ENCODE assay signal across 10 mouse cellular contexts in the genomic region with DNA sequence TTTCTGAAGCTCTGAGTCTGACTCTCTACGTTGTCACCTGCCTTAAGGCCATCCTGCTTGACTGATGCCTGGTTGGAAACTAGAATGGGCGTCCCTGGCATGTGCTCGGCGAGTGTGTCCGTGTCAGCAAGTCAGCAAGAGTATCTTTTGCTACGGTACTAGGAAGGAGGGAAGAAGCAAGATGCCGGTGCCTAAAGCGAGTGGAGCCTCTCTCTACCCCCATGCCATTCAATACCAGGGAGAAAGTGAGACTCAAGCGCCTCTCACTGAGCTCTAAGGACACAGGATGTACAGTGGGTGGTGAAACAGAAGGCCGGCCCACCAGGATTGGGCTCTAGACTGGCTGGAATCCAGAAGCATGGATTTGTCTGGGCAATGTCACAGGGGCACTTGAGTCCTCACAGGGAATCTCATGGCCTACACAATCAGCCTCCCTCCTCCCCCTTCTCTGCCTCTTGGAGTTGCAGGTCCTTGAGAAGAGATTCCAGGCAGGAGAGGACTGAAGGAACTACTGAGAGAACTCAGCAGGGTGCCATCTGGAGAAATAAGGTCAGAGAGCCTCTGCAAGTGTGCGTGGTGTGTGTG. TPM values are rescaled to one million over a fixed set of nuclear protein-coding genes. Genes with fewer than 3 reads are reported as not detected.
DNase-seq lines count a peak whose midpoint lies in the region; ATAC-seq and TF ChIP-seq lines count a peak whose summit lies in the region.
"Had no signal": no experiment of that assay in that cellular context is flagged by ENCODE, and none has a peak within 500 bp of the region (broad histone marks: within the 10 kb centered on the region; RNA-seq: fewer than 3 reads in every experiment).

No protein-coding gene starts in this region.

- H3K36me3 ChIP-seq in kidney, embryonic 14.5 days (ENCODE audit: control insufficient read depth, insufficient read depth, low read length), result no peaks in the 10 kb centered on the region
- H3K36me3 ChIP-seq in embryonic facial prominence, embryonic 11.5 days (replicated peaks; ENCODE audit: control insufficient read depth, insufficient read depth, low read depth, low read length), result no peaks in the 10 kb centered on the region
- no peaks in the 10 kb centered on the region for H3K36me3 ChIP-seq in hindbrain, postnatal 0 days (ENCODE audit: insufficient read depth, low read length)
- no peaks in the 10 kb centered on the region for H3K36me3 ChIP-seq in neural tube, embryonic 11.5 days (ENCODE audit: control insufficient read depth, insufficient read depth, low read length)

- TF ChIP-seq CTCF in hindbrain, postnatal 0 days (IDR thresholded peaks at IDR 0.05; ENCODE audit: low read depth), result no peak

- no peak for DNase-seq in kidney, postnatal 25 days
- peak; percentile 14 for DNase-seq in embryonic facial prominence, embryonic 11.5 days (ENCODE audit: low spot score)
- DNase-seq in hindbrain, postnatal 0 days (ENCODE audit: low spot score), result peak; percentile 8
- DNase-seq in neural tube, embryonic 11.5 days (ENCODE audit: low spot score), result no peak
- DNase-seq in spleen, postnatal 4 days (ENCODE audit: low spot score in 2 of 2), result no peak
- no peak for DNase-seq in Muller cell, postnatal 12 days (ENCODE audit: inconsistent ontology term)
- no peak for DNase-seq in layer of hippocampus, postnatal 36 days

- H3K4me1 ChIP-seq in kidney, embryonic 14.5 days (ENCODE audit: control insufficient read depth, insufficient read depth, low read length), result peaks cover 5% of the 10 kb centered on the region; the same call in 1 of the 2 replicates
- H3K4me1 ChIP-seq in embryonic facial prominence, embryonic 11.5 days (ENCODE audit: control insufficient read depth, insufficient read depth, low read length), result peaks cover 2% of the 10 kb centered on the region; the same call in 1 of the 2 replicates
- H3K4me1 ChIP-seq in hindbrain, postnatal 0 days (ENCODE audit: insufficient read depth, low read length), result peaks cover 10% of the 10 kb centered on the region; the same call in 1 of the 2 replicates
- H3K4me1 ChIP-seq in neural tube, embryonic 11.5 days (ENCODE audit: control insufficient read depth, insufficient read depth, low read length), result peaks cover 5% of the 10 kb centered on the region; the same call in 1 of the 2 replicates

- peak overlapping the region; percentile 48 for H3K4me3 ChIP-seq in kidney, embryonic 14.5 days (ENCODE audit: low read length)
- H3K4me3 ChIP-seq in embryonic facial prominence, embryonic 11.5 days (ENCODE audit: low read depth, low read length), result peak overlapping the region; percentile 44; the same call in 1 of the 2 replicates
- H3K4me3 ChIP-seq in hindbrain, postnatal 0 days (ENCODE audit: low read length), result peak overlapping the region; percentile 34; the same call in 1 of the 2 replicates
- H3K4me3 ChIP-seq in neural tube, embryonic 11.5 days (ENCODE audit: low read depth, low read length), result no peak overlapping the region; the same call in 1 of the 2 replicates

- peak overlapping the region; percentile 82 for H3K4me2 ChIP-seq in kidney, embryonic 14.5 days (replicated peaks; ENCODE audit: low read depth, low read length)
- peak overlapping the region; percentile 84; the same call in 1 of the 2 replicates for H3K4me2 ChIP-seq in embryonic facial prominence, embryonic 11.5 days (ENCODE audit: low read depth, low read length)
- peak overlapping the region; percentile 60 for H3K4me2 ChIP-seq in hindbrain, postnatal 0 days (ENCODE audit: low read depth, low read length)
- H3K4me2 ChIP-seq in neural tube, embryonic 11.5 days (ENCODE audit: low read depth), result peak overlapping the region; percentile 39; the same call in 1 of the 2 replicates

- no peak overlapping the region for H3K9ac ChIP-seq in kidney, embryonic 14.5 days (ENCODE audit: low read depth, low read length)
- H3K9ac ChIP-seq in embryonic facial prominence, embryonic 11.5 days (replicated peaks; ENCODE audit: low read length), result no peak overlapping the region
- no peak overlapping the region for H3K9ac ChIP-seq in hindbrain, postnatal 0 days (replicated peaks; ENCODE audit: low read length)
- no peak overlapping the region for H3K9ac ChIP-seq in neural tube, embryonic 11.5 days (ENCODE audit: low read length)

- WGBS in kidney, embryonic 14.5 days, result 4% methylated on average over 11 of the region's 11 CpGs
- WGBS in embryonic facial prominence, embryonic 11.5 days, result 4% methylated on average over 11 of the region's 11 CpGs
- 5% methylated on average over 11 of the region's 11 CpGs for WGBS in hindbrain, postnatal 0 days
- WGBS in neural tube, embryonic 11.5 days, result 7% methylated on average over 11 of the region's 11 CpGs

- H3K27ac ChIP-seq in kidney, embryonic 14.5 days (ENCODE audit: low read depth, low read length), result no peak overlapping the region
- no peak overlapping the region for H3K27ac ChIP-seq in embryonic facial prominence, embryonic 11.5 days (replicated peaks; ENCODE audit: low read depth, low read length)
- H3K27ac ChIP-seq in hindbrain, postnatal 0 days, result no peak overlapping the region
- no peak overlapping the region for H3K27ac ChIP-seq in neural tube, embryonic 11.5 days (ENCODE audit: low read depth, low read length)
- H3K27ac ChIP-seq: gastrocnemius, adult 2 months; macrophage had no signal

- H3K9me3 ChIP-seq in kidney, embryonic 14.5 days (ENCODE audit: control insufficient read depth, low read length), result no peaks in the 10 kb centered on the region; the same call in 1 of the 2 replicates
- H3K9me3 ChIP-seq in embryonic facial prominence, embryonic 11.5 days (replicated peaks; ENCODE audit: control insufficient read depth, low read length), result no peaks in the 10 kb centered on the region
- 0 out of 2 replicates have a peak, but pooled peaks cover 2% of the 10 kb centered on the region for H3K9me3 ChIP-seq in hindbrain, postnatal 0 days (ENCODE audit: low read length)
- H3K9me3 ChIP-seq in neural tube, embryonic 11.5 days (ENCODE audit: control insufficient read depth, low read length), result no peaks in the 10 kb centered on the region

- H3K27me3 ChIP-seq in kidney, embryonic 14.5 days (ENCODE audit: control insufficient read depth, insufficient read depth, low read length), result peaks cover 69% of the 10 kb centered on the region
- peaks cover 46% of the 10 kb centered on the region for H3K27me3 ChIP-seq in embryonic facial prominence, embryonic 11.5 days (ENCODE audit: control insufficient read depth, insufficient read depth, low read length)
- H3K27me3 ChIP-seq in hindbrain, postnatal 0 days (ENCODE audit: insufficient read depth, low read length), result peaks cover 61% of the 10 kb centered on the region
- H3K27me3 ChIP-seq in neural tube, embryonic 11.5 days (ENCODE audit: control insufficient read depth, insufficient read depth, low read length), result peaks cover 71% of the 10 kb centered on the region

- ATAC-seq in kidney, embryonic 14.5 days (ENCODE audit: low FRiP score, low TSS enrichment), result no peak
- no peak for ATAC-seq in embryonic facial prominence, embryonic 11.5 days (replicated peaks; ENCODE audit: insufficient number of reproducible peaks, low FRiP score, low TSS enrichment, low read depth)
- ATAC-seq in hindbrain, postnatal 0 days, result 0 out of 2 replicates have a peak, but pooled peaks have one; percentile 12
- ATAC-seq in neural tube, embryonic 11.5 days (ENCODE audit: insufficient read depth, low FRiP score, low TSS enrichment), result no peak

RNA-seq across cellular contexts. Expression of a gene that starts 7.0 kb away (rescaled TPM):
- polyA plus RNA-seq in kidney, embryonic 14.5 days (2014; fragmentation: Nextera tagmentation; extraction: Ambion mirVana), result 0.11 and 0.19 TPM in 2 replicates
- polyA plus RNA-seq in embryonic facial prominence, embryonic 11.5 days (2014; fragmentation: Nextera tagmentation; extraction: Ambion mirVana), result 0.98 and 1.6 TPM in 2 replicates
- total RNA-seq in hindbrain, postnatal 0 days (2014; rRNA removed), result 1.7 and 3.8 TPM in 2 replicates
- 0.49 and 0.63 TPM in 2 replicates for polyA plus RNA-seq in hindbrain, postnatal 0 days (2015; fragmentation: Nextera tagmentation; extraction: Ambion mirVana)
- polyA plus RNA-seq in neural tube, embryonic 11.5 days (2014; fragmentation: Nextera tagmentation; extraction: Ambion mirVana), result 1.8 and 2.0 TPM in 2 replicates
- total RNA-seq in layer of hippocampus, postnatal 36 days (2021), result 1 to 10 TPM; 3.6 to 4.1 TPM
- total RNA-seq: gastrocnemius, adult 2 months had no signal

RNA-seq across cellular contexts. Expression of a gene that starts 46.0 kb away (rescaled TPM):
- 96.6 and 96.7 TPM in 2 replicates for polyA plus RNA-seq in kidney, embryonic 14.5 days (2014; fragmentation: Nextera tagmentation; extraction: Ambion mirVana)
- 107 and 117 TPM in 2 replicates for polyA plus RNA-seq in embryonic facial prominence, embryonic 11.5 days (2014; fragmentation: Nextera tagmentation; extraction: Ambion mirVana)
- 39.7 and 49.9 TPM in 2 replicates for total RNA-seq in hindbrain, postnatal 0 days (2014; rRNA removed)
- 102 and 105 TPM in 2 replicates for polyA plus RNA-seq in hindbrain, postnatal 0 days (2015; fragmentation: Nextera tagmentation; extraction: Ambion mirVana)
- polyA plus RNA-seq in neural tube, embryonic 11.5 days (2014; fragmentation: Nextera tagmentation; extraction: Ambion mirVana), result 93.3 and 98.5 TPM in 2 replicates
- 100 to 1,000 TPM; 119 to 126 TPM for total RNA-seq in layer of hippocampus, postnatal 36 days (2021)

RNA-seq across cellular contexts. Expression of a gene that starts 47.7 kb away (rescaled TPM):
- 9.8 and 14.5 TPM in 2 replicates for polyA plus RNA-seq in kidney, embryonic 14.5 days (2014; fragmentation: Nextera tagmentation; extraction: Ambion mirVana)
- 14.5 and 14.7 TPM in 2 replicates for polyA plus RNA-seq in embryonic facial prominence, embryonic 11.5 days (2014; fragmentation: Nextera tagmentation; extraction: Ambion mirVana)
- 2.9 and 3.1 TPM in 2 replicates for total RNA-seq in hindbrain, postnatal 0 days (2014; rRNA removed)
- 6.2 and 7.1 TPM in 2 replicates for polyA plus RNA-seq in hindbrain, postnatal 0 days (2015; fragmentation: Nextera tagmentation; extraction: Ambion mirVana)
- polyA plus RNA-seq in neural tube, embryonic 11.5 days (2014; fragmentation: Nextera tagmentation; extraction: Ambion mirVana), result 12.4 and 14.5 TPM in 2 replicates
- total RNA-seq in layer of hippocampus, postnatal 36 days (2021), result 10 to 100 TPM; 22.8 to 23.9 TPM

RNA-seq across cellular contexts. Expression of a gene that starts 47.8 kb away (rescaled TPM):
- polyA plus RNA-seq in kidney, embryonic 14.5 days (2014; fragmentation: Nextera tagmentation; extraction: Ambion mirVana), result 24.1 and 31.8 TPM in 2 replicates
- polyA plus RNA-seq in embryonic facial prominence, embryonic 11.5 days (2014; fragmentation: Nextera tagmentation; extraction: Ambion mirVana), result 26.8 and 28.1 TPM in 2 replicates
- total RNA-seq in hindbrain, postnatal 0 days (2014; rRNA removed), result 2.4 and 3.3 TPM in 2 replicates
- polyA plus RNA-seq in hindbrain, postnatal 0 days (2015; fragmentation: Nextera tagmentation; extraction: Ambion mirVana), result 25.2 and 31.5 TPM in 2 replicates
- 21.0 and 23.0 TPM in 2 replicates for polyA plus RNA-seq in neural tube, embryonic 11.5 days (2014; fragmentation: Nextera tagmentation; extraction: Ambion mirVana)
- 10 to 100 TPM; 26.0 to 27.3 TPM for total RNA-seq in layer of hippocampus, postnatal 36 days (2021)

Comparison
In these comparisons a context has a peak if more than half of its experiments do, and no peak if none do; other contexts are left out.
1. DNase-seq: peak in embryonic facial prominence, embryonic 11.5 days (single experiment) and hindbrain, postnatal 0 days (single experiment); none in kidney, postnatal 25 days (0 of 2), neural tube, embryonic 11.5 days (single experiment), spleen, postnatal 4 days (0 of 2), Muller cell, postnatal 12 days (single experiment) and layer of hippocampus, postnatal 36 days (0 of 2).
2. Peak in every context shown above with its lines, with median percentiles within 50 percentile points of each other: H3K4me2 ChIP-seq.